Mouse (Mus musculus) stomach, embryonic 15.5 days (tissue): ENCODE data around the gene Gm21905. TPM values are rescaled to one million over a fixed set of nuclear protein-coding genes. Genes with fewer than 3 reads are reported as not detected.
A peak's percentile ranks its signal among the peaks of the same experiment; 100 is the strongest.

ENCODE experiments used
- ATAC-seq: fragments of 200-750 bp; cut with Nextera tagmentation; 2 replicates; pipeline ENCODE4 v1.8.0; 2017; ENCODE audit warnings: low read depth, moderate number of reproducible peaks, moderate TSS enrichment; ENCODE audit not compliant: insufficient read depth, low FRiP score
- H3K27ac ChIP-seq: fragments of 300-500 bp; sonication (generic); 2 replicates; pipeline ENCODE4 v1.5.1; 2015; ENCODE audit warnings: mild to moderate bottlenecking, inconsistent platforms
- H3K27me3 ChIP-seq: fragments of 300-500 bp; sonication (generic); replicated peaks from 2 replicates; pipeline ENCODE4 v1.6.1; 2015; ENCODE audit warnings: inconsistent platforms
- H3K36me3 ChIP-seq: fragments of 300-500 bp; sonication (generic); 2 replicates; pipeline ENCODE4 v1.6.1; 2015; ENCODE audit warnings: inconsistent platforms
- H3K4me1 ChIP-seq: fragments of 300-500 bp; sonication (generic); 2 replicates; pipeline ENCODE4 v1.6.1; 2015; ENCODE audit warnings: inconsistent platforms
- H3K4me2 ChIP-seq: fragments of 300-500 bp; sonication (generic); 2 replicates; pipeline ENCODE4 v1.6.1; 2015; ENCODE audit warnings: mild to moderate bottlenecking, inconsistent platforms
- H3K4me3 ChIP-seq: fragments of 300-500 bp; sonication (generic); replicated peaks from 2 replicates; pipeline ENCODE4 v1.5.1; 2015; ENCODE audit warnings: inconsistent platforms
- H3K9ac ChIP-seq: fragments of 300-500 bp; sonication (generic); 2 replicates; pipeline ENCODE4 v1.6.1; 2015; ENCODE audit warnings: inconsistent platforms
- H3K9me3 ChIP-seq: fragments of 300-500 bp; sonication (generic); 2 replicates; pipeline ENCODE4 v1.6.1; 2016; ENCODE audit warnings: inconsistent platforms
- WGBS: fragments of 180-500 bp; shearing (Covaris S2); methylation state at CpG from one replicate; pipeline ENCODE4 v1.1.7; 2015; 5-methylcytosine and 5-hydroxymethylcytosine counted together
- polyA plus RNA-seq: library from polyadenylated mRNA; unstranded; fragments of >200 nt; fragmentation: Nextera tagmentation; extraction: Ambion mirVana; gene quantifications from 2 replicates; pipeline ENCODE4 v1.2.1, GENCODE M21; 2015

Gene Gm21905
- polyA plus RNA-seq, 1 experiment from 2014 or later: not detected

- Histone ChIP-seq H3K27me3 (no peaks in the 10 kb centered on the region), H3K36me3 (no peaks in the 10 kb centered on the region), H3K9ac (no peak overlapping the region), H3K4me2 (no peak overlapping the region), H3K4me3 (no peak overlapping the region), H3K9me3 (no peaks in the 10 kb centered on the region), H3K27ac (no peak overlapping the region), H3K4me1 (no peaks in the 10 kb centered on the region)
- 37% methylated on average over 2 of the region's 2 CpGs for WGBS
- ATAC-seq: peak; percentile 76
Observed at GRCm38 (mm10) chr5:67931623-67932022, 14.6 kb downstream of the Gm21905 start.

GRCm38 (mm10) chr5:67930584-67930983 lies 15.6 kb downstream of the Gm21905 start:
- Histone ChIP-seq H3K4me2 (no peak overlapping the region), H3K4me3 (no peak overlapping the region), H3K9me3 (no peaks in the 10 kb centered on the region), H3K4me1 (no peaks in the 10 kb centered on the region), H3K9ac (no peak overlapping the region), H3K27ac (no peak overlapping the region), H3K27me3 (no peaks in the 10 kb centered on the region), H3K36me3 (no peaks in the 10 kb centered on the region)
- no peak for ATAC-seq
- WGBS: 42% methylated on average over 4 of the region's 4 CpGs

GRCm38 (mm10) chr5:67904555-67904954 lies 41.7 kb downstream of the Gm21905 start:
- no peak overlapping the region for H3K4me3 ChIP-seq
- H3K9ac ChIP-seq: no peak overlapping the region
- ATAC-seq: no peak
- H3K4me2 ChIP-seq: no peak overlapping the region
- H3K4me1 ChIP-seq: no peaks in the 10 kb centered on the region
- H3K9me3 ChIP-seq: no peaks in the 10 kb centered on the region
- no peaks in the 10 kb centered on the region for H3K27me3 ChIP-seq
- no peak overlapping the region for H3K27ac ChIP-seq
- no peaks in the 10 kb centered on the region for H3K36me3 ChIP-seq
- WGBS: 42% methylated on average over 2 of the region's 2 CpGs

GRCm38 (mm10) chr5:67898921-67899320 lies 47.3 kb downstream of the Gm21905 start:
- Histone ChIP-seq H3K27ac (no peak overlapping the region), H3K27me3 (no peaks in the 10 kb centered on the region), H3K4me3 (no peak overlapping the region), H3K4me1 (no peaks in the 10 kb centered on the region), H3K4me2 (no peak overlapping the region), H3K9ac (no peak overlapping the region), H3K9me3 (no peaks in the 10 kb centered on the region), H3K36me3 (no peaks in the 10 kb centered on the region)
- 94% methylated on average over 1 of the region's 1 CpGs for WGBS
- no peak for ATAC-seq

- Histone ChIP-seq H3K36me3 (no peaks in the 10 kb centered on the region), H3K4me1 (no peaks in the 10 kb centered on the region), H3K9ac (no peak overlapping the region), H3K9me3 (no peaks in the 10 kb centered on the region), H3K4me3 (no peak overlapping the region), H3K4me2 (no peak overlapping the region), H3K27me3 (no peaks in the 10 kb centered on the region), H3K27ac (no peak overlapping the region)
- no peak for ATAC-seq
- 68% methylated on average over 9 of the region's 9 CpGs for WGBS
Observed at GRCm38 (mm10) chr5:67884422-67885210, 61.6 kb downstream of the Gm21905 start.

GRCm38 (mm10) chr5:67883564-67884171 lies 62.6 kb downstream of the Gm21905 start:
- no peak for ATAC-seq
- 43% methylated on average over 1 of the region's 1 CpGs for WGBS

More at GRCm38 (mm10) chr5:67883564-67884171, 62.6 kb downstream of the Gm21905 start:
- H3K4me3 ChIP-seq: no peak overlapping the region
- H3K4me1 ChIP-seq: no peaks in the 10 kb centered on the region
- H3K27ac ChIP-seq: no peak overlapping the region
- H3K4me2 ChIP-seq: no peak overlapping the region
- H3K9me3 ChIP-seq: no peaks in the 10 kb centered on the region
- H3K9ac ChIP-seq: no peak overlapping the region
- H3K27me3 ChIP-seq: no peaks in the 10 kb centered on the region
- H3K36me3 ChIP-seq: no peaks in the 10 kb centered on the region

Other genes starting within 250 kb of the Gm21905 start
- gene Atp8a1, start 99.0 kb downstream of the Gm21905 start, polyA plus RNA-seq: 11.6 and 13.5 TPM in 2 replicates
- not detected in 2 replicates for gene Gm5108, start 4.8 kb downstream of the Gm21905 start, polyA plus RNA-seq
- not detected in 2 replicates for gene Grxcr1, start 85.4 kb upstream of the Gm21905 start, polyA plus RNA-seq